Mouse (Mus musculus) heart, adult 8-10 months (tissue): Measurements from ENCODE around the gene Smarcc2. TPM values are rescaled to one million over a fixed set of nuclear protein-coding genes. Genes with fewer than 3 reads are reported as not detected.
A peak's percentile ranks its signal among the peaks of the same experiment; 100 is the strongest.

ENCODE experiments used
- DNase-seq: peaks from one replicate; pipeline ENCODE4 v3.0.0; 2022; ENCODE audit warnings: low spot score
- microRNA-seq: library from miRNA; unstranded; fragments of <30 nt; microRNA quantifications from one replicate; pipeline ENCODE4 v1.2.0, GENCODE M21; 2022
- total RNA-seq, 4 experiments: library from RNA; stranded (reverse); gene quantifications; 2 replicates each; pipeline ENCODE4 v1.2.4; 2022

The Smarcc2 gene
- total RNA-seq, 4 experiments from 2014 or later: 76.2 to 83.2 (median 79.1) TPM

GRCm38 (mm10) chr10:128516029-128516428, 57.0 kb downstream of the Smarcc2 start:
- no peak for DNase-seq

- DNase-seq: no peak
Measured at GRCm38 (mm10) chr10:128516677-128517076, 57.6 kb downstream of the Smarcc2 start.

GRCm38 (mm10) chr10:128518833-128519232, 59.8 kb downstream of the Smarcc2 start:
- peak; percentile 45 for DNase-seq

- no peak for DNase-seq
Measured at GRCm38 (mm10) chr10:128520591-128520990, 61.5 kb downstream of the Smarcc2 start.

- no peak for DNase-seq
Measured at GRCm38 (mm10) chr10:128522351-128522750, 63.3 kb downstream of the Smarcc2 start.

- no peak for DNase-seq
Measured at GRCm38 (mm10) chr10:128524111-128524731, 65.2 kb downstream of the Smarcc2 start.

GRCm38 (mm10) chr10:128524732-128525662, 65.9 kb downstream of the Smarcc2 start:
- DNase-seq: peak; percentile 57

GRCm38 (mm10) chr10:128525671-128526308, 66.7 kb downstream of the Smarcc2 start, which contains the start of gene Esyt1:
Esyt1 (minus strand) TSS chr10:128525871.
- peak; percentile 97 for DNase-seq

- no peak for DNase-seq
Measured at GRCm38 (mm10) chr10:128526366-128527356, 67.6 kb downstream of the Smarcc2 start.

- DNase-seq: no peak
Measured at GRCm38 (mm10) chr10:128535206-128535605, 76.2 kb downstream of the Smarcc2 start.

GRCm38 (mm10) chr10:128535624-128536265, 76.7 kb downstream of the Smarcc2 start:
- DNase-seq: no peak

- peak; percentile 95 for DNase-seq
Measured at GRCm38 (mm10) chr10:128536266-128536940, 77.4 kb downstream of the Smarcc2 start.

- no peak for DNase-seq
Measured at GRCm38 (mm10) chr10:128538340-128538870, 79.4 kb downstream of the Smarcc2 start.

Small RNA genes lying within 50 kb of the gene (microRNA-seq; reads per million reads assigned to microRNA genes)
- gene Mir6916: not detected
- gene Mir8105: not detected

Other genes starting within 250 kb of the Smarcc2 start
- 10 to 100 TPM; 35.8 to 38.4 (median 37.6) TPM for gene Spryd4, start 247.4 kb upstream of the Smarcc2 start, total RNA-seq
- not detected for gene Mip, start 233.4 kb upstream of the Smarcc2 start, total RNA-seq
- 1 to 10 TPM; 6.0 to 8.5 (median 7.7) TPM for gene Timeless, start 227.2 kb upstream of the Smarcc2 start, total RNA-seq
- gene Apon, start 205.2 kb upstream of the Smarcc2 start, total RNA-seq: not detected
- gene Apof, start 190.6 kb upstream of the Smarcc2 start, total RNA-seq: not detected
- 1 to 10 TPM; 7.1 to 9.5 (median 8.6) TPM for gene Stat2, start 188.7 kb upstream of the Smarcc2 start, total RNA-seq
- under 1 TPM in 1 of 4 experiments, not detected in 3; 0.38 TPM for gene Il23a, start 160.5 kb upstream of the Smarcc2 start, total RNA-seq
- gene Pan2, start 155.9 kb upstream of the Smarcc2 start, total RNA-seq: 1 to 10 TPM; 6.1 to 7.1 (median 6.5) TPM
- gene Cnpy2, start 136.8 kb upstream of the Smarcc2 start, total RNA-seq: 10 to 100 TPM; 54.6 to 73.4 (median 61.2) TPM
- gene Cs, start 121.5 kb upstream of the Smarcc2 start, total RNA-seq: 1,000 to 10,000 TPM in 3 of 4 experiments, 100 to 1,000 TPM in 1; 991 to 1,066 (median 1,045) TPM
- gene Coq10a, start 90.3 kb upstream of the Smarcc2 start, total RNA-seq: 100 to 1,000 TPM; 365 to 443 (median 423) TPM
- 10 to 100 TPM; 39.8 to 45.9 (median 44.0) TPM for gene Ankrd52, start 82.1 kb upstream of the Smarcc2 start, total RNA-seq
- not detected for gene Slc39a5, start 58.0 kb upstream of the Smarcc2 start, total RNA-seq
- 10 to 100 TPM; 44.8 to 50.8 (median 45.2) TPM for gene Nabp2, start 47.8 kb upstream of the Smarcc2 start, total RNA-seq
- gene Rnf41, start 47.6 kb upstream of the Smarcc2 start, total RNA-seq: 10 to 100 TPM; 16.2 to 17.6 (median 16.7) TPM
- 100 to 1,000 TPM; 202 to 251 (median 236) TPM for gene Myl6, start 34.9 kb downstream of the Smarcc2 start, total RNA-seq
- 1 to 10 TPM; 3.2 to 4.1 (median 3.4) TPM for gene Myl6b, start 39.4 kb downstream of the Smarcc2 start, total RNA-seq
- 10 to 100 TPM; 16.5 to 17.5 (median 17.1) TPM for gene Esyt1, start 66.6 kb downstream of the Smarcc2 start, total RNA-seq
- gene Zc3h10, start 88.5 kb downstream of the Smarcc2 start, total RNA-seq: 1 to 10 TPM; 5.7 to 9.9 (median 6.8) TPM
- gene Rpl41, start 90.1 kb downstream of the Smarcc2 start, total RNA-seq: 1,000 to 10,000 TPM; 1,313 to 1,574 (median 1,476) TPM
- gene Pa2g4, start 106.7 kb downstream of the Smarcc2 start, total RNA-seq: 10 to 100 TPM; 35.0 to 47.9 (median 39.4) TPM
- gene Erbb3, start 130.4 kb downstream of the Smarcc2 start, total RNA-seq: 1 to 10 TPM; 6.9 to 8.5 (median 7.9) TPM
- gene Rps26, start 167.5 kb downstream of the Smarcc2 start, total RNA-seq: 100 to 1,000 TPM; 142 to 284 (median 234) TPM
- gene Ikzf4, start 186.7 kb downstream of the Smarcc2 start, total RNA-seq: 1 to 10 TPM in 1 of 4 experiments, under 1 TPM in 3; 0.49 to 2.3 (median 0.55) TPM
- 10 to 100 TPM; 23.1 to 28.7 (median 25.9) TPM for gene Suox, start 214.8 kb downstream of the Smarcc2 start, total RNA-seq
- gene Rab5b, start 237.0 kb downstream of the Smarcc2 start, total RNA-seq: 10 to 100 TPM; 84.0 to 87.9 (median 85.0) TPM
- gene Pmel, start 244.9 kb downstream of the Smarcc2 start, total RNA-seq: under 1 TPM; 0.29 to 0.79 (median 0.44) TPM
- 1 to 10 TPM; 8.0 to 8.8 (median 8.5) TPM for gene Cdk2, start 245.8 kb downstream of the Smarcc2 start, total RNA-seq